Mouse (Mus musculus) kidney, embryonic 16.5 days (tissue): ENCODE results near the gene Apoc1. TPM values are rescaled to one million over a fixed set of nuclear protein-coding genes. Genes with fewer than 3 reads are reported as not detected.

Experiments
- ATAC-seq: fragments of 200-750 bp; cut with Nextera tagmentation; 2 replicates; pipeline ENCODE4 v1.8.0; 2017; ENCODE audit warnings: moderate TSS enrichment; ENCODE audit not compliant: low FRiP score, low TSS enrichment
- H3K27ac ChIP-seq: fragments of 300-500 bp; sonication (generic); 2 replicates; pipeline ENCODE4 v1.5.1; 2014; ENCODE audit warnings: low read length
- H3K27me3 ChIP-seq: fragments of 300-500 bp; sonication (generic); 2 replicates; pipeline ENCODE4 v1.6.1; 2014; ENCODE audit warnings: low read length, control low read depth, mixed read lengths; ENCODE audit not compliant: insufficient read depth
- H3K36me3 ChIP-seq: fragments of 300-500 bp; sonication (generic); 2 replicates; pipeline ENCODE4 v1.6.1; 2014; ENCODE audit warnings: low read length, control low read depth, mixed read lengths; ENCODE audit not compliant: insufficient read depth
- H3K4me1 ChIP-seq: fragments of 300-500 bp; sonication (generic); 2 replicates; pipeline ENCODE4 v1.6.1; 2014; ENCODE audit warnings: low read length, control low read depth, mixed read lengths; ENCODE audit not compliant: insufficient read depth
- H3K4me2 ChIP-seq: fragments of 300-500 bp; sonication (generic); replicated peaks from 2 replicates; pipeline ENCODE4 v1.6.1; 2014; ENCODE audit warnings: low read depth, low read length
- H3K4me3 ChIP-seq: fragments of 300-500 bp; sonication (generic); 2 replicates; pipeline ENCODE4 v1.5.1; 2014; ENCODE audit warnings: mild to moderate bottlenecking, low read length
- H3K9ac ChIP-seq: fragments of 300-500 bp; sonication (generic); replicated peaks from 2 replicates; pipeline ENCODE4 v1.6.1; 2014; ENCODE audit warnings: low read length
- H3K9me3 ChIP-seq: fragments of 300-500 bp; sonication (generic); 2 replicates; pipeline ENCODE4 v1.6.1; 2016; ENCODE audit warnings: low read length, control low read depth
- WGBS: fragments of 180-500 bp; shearing (Covaris S2); extraction: QIAGEN DNeasy Blood & Tissue Kit; methylation state at CpG from one replicate; pipeline ENCODE4 v1.1.7; 2014; 5-methylcytosine and 5-hydroxymethylcytosine counted together
- polyA plus RNA-seq: library from polyadenylated mRNA; unstranded; fragments of >200 nt; fragmentation: Nextera tagmentation; extraction: Ambion mirVana; gene quantifications from 2 replicates; pipeline ENCODE4 v1.2.1, GENCODE M21; 2015

Apoc1 gene
- polyA plus RNA-seq, 1 experiment from 2014 or later = 16.1 TPM

- H3K9ac ChIP-seq = no peak overlapping the region
- peaks cover 13% of the 10 kb centered on the region for H3K4me1 ChIP-seq
- WGBS = 87% methylated on average over 4 of the region's 4 CpGs
- no peaks in the 10 kb centered on the region for H3K27me3 ChIP-seq
- no peak for ATAC-seq
- H3K4me2 ChIP-seq = no peak overlapping the region
- no peak overlapping the region for H3K27ac ChIP-seq
- peaks cover 12% of the 10 kb centered on the region for H3K9me3 ChIP-seq
- H3K36me3 ChIP-seq = peaks cover 63% of the 10 kb centered on the region
- no peak overlapping the region for H3K4me3 ChIP-seq
Observed at GRCm38 (mm10) chr7:19719200-19719599, 26.7 kb upstream of the Apoc1 start.

GRCm38 (mm10) chr7:19718297-19718952 is 26.0 kb upstream of the Apoc1 start:
- H3K9ac ChIP-seq = no peak overlapping the region
- H3K27ac ChIP-seq = no peak overlapping the region
- no peak overlapping the region for H3K4me3 ChIP-seq
- H3K9me3 ChIP-seq = peaks cover 12% of the 10 kb centered on the region
- H3K27me3 ChIP-seq = no peaks in the 10 kb centered on the region
- H3K4me2 ChIP-seq = no peak overlapping the region
- H3K36me3 ChIP-seq = peaks cover 59% of the 10 kb centered on the region
- no peak for ATAC-seq
- H3K4me1 ChIP-seq = peaks cover 20% of the 10 kb centered on the region
- WGBS = 77% methylated on average over 5 of the region's 5 CpGs

DNA sequence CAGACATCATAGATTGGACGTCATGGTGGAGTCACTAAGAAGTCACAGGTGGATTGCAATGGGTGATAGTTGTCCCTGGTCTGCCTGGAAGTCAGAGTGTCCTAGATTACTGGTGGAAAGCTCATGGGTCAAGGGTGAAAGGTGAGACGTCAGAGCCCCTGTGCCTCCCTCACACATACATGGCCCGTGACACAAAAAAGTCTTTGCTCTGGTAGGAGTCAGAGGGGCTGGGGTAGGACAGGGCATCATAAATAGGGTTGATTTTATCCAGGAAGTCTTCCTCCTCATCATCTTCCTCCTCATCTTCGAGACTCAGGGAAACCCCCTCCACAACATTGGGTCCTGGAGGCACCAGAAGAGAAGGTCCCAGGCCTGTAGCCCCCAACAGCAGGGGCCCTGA is 24.9 kb upstream of the Apoc1 start:
- WGBS = 86% methylated on average over 4 of the region's 4 CpGs
- peaks cover 12% of the 10 kb centered on the region for H3K9me3 ChIP-seq
- no peaks in the 10 kb centered on the region for H3K27me3 ChIP-seq
- H3K4me3 ChIP-seq = no peak overlapping the region
- H3K36me3 ChIP-seq = peaks cover 58% of the 10 kb centered on the region
- no peak overlapping the region for H3K9ac ChIP-seq
- peaks cover 22% of the 10 kb centered on the region for H3K4me1 ChIP-seq
- no peak overlapping the region for H3K4me2 ChIP-seq
- H3K27ac ChIP-seq = no peak overlapping the region
- ATAC-seq = no peak

GRCm38 (mm10) chr7:19716822-19717221 is 24.4 kb upstream of the Apoc1 start:
- H3K9ac ChIP-seq = 0 out of 2 replicates have a peak overlapping the region, but pooled peaks have one; percentile 52
- H3K4me1 ChIP-seq = peaks cover 22% of the 10 kb centered on the region
- WGBS = 91% methylated on average over 2 of the region's 2 CpGs
- peaks cover 58% of the 10 kb centered on the region for H3K36me3 ChIP-seq
- H3K4me3 ChIP-seq = no peak overlapping the region
- H3K27ac ChIP-seq = peak overlapping the region; percentile 83; the same call in 1 of the 2 replicates
- ATAC-seq = no peak
- H3K9me3 ChIP-seq = peaks cover 12% of the 10 kb centered on the region
- H3K27me3 ChIP-seq = no peaks in the 10 kb centered on the region
- H3K4me2 ChIP-seq = peak overlapping the region; percentile 72; the same call in 1 of the 2 replicates

DNA sequence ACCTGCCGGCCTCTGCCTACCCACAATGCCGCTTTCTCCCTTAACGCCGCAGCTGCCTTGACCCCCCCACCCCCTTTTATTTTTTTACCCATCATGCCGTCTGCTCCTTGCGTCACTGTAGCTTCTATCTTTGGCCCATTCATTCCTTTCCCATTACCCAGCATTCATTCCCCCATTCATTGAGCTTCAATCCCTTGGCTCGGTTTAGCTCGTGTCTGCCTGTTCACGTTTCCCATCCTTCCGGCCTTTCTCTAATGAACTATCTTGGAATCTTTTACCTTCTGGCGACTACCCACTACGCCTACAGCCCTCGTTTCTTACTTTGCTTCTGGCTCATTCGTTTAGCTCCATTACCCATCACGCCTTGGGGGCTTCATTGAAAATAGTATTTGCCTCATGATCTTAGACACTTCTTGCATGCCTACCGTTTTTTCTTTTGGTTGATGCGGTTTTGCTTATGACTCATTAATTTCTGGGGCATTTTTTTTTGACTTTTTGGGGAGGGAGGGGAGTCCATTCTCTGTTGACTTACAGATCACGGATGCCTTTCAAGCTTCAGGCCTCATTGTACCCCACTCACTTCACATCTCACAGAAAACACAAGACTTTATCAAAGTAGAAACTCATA is 23.7 kb upstream of the Apoc1 start:
- Histone ChIP-seq H3K27ac (peak overlapping the region; percentile 83), H3K27me3 (no peaks in the 10 kb centered on the region), H3K4me2 (peak overlapping the region; percentile 72), H3K36me3 (peaks cover 58% of the 10 kb centered on the region), H3K4me1 (peaks cover 22% of the 10 kb centered on the region), H3K9ac (peak overlapping the region; percentile 52), H3K4me3 (peak overlapping the region; percentile 81), H3K9me3 (peaks cover 7% of the 10 kb centered on the region)
- 6% methylated on average over 18 of the region's 18 CpGs for WGBS
- ATAC-seq = no peak

GRCm38 (mm10) chr7:19715239-19716054 is 23.0 kb upstream of the Apoc1 start, which contains the start of gene Tomm40:
Tomm40 (minus strand) TSS chr7:19715438.
- Histone ChIP-seq H3K9me3 (peaks cover under 1% of the 10 kb centered on the region), H3K36me3 (peaks cover 56% of the 10 kb centered on the region), H3K9ac (peak within 1 kb of the TSS; percentile 95), H3K4me3 (peak within 1 kb of the TSS; percentile 81), H3K4me2 (peak within 1 kb of the TSS; percentile 79), H3K27ac (peak within 1 kb of the TSS; percentile 83), H3K4me1 (peaks cover 22% of the 10 kb centered on the region), H3K27me3 (no peaks in the 10 kb centered on the region)
- peak; percentile 100 for ATAC-seq
- under 1% methylated on average over 59 of the region's 59 CpGs for WGBS

DNA sequence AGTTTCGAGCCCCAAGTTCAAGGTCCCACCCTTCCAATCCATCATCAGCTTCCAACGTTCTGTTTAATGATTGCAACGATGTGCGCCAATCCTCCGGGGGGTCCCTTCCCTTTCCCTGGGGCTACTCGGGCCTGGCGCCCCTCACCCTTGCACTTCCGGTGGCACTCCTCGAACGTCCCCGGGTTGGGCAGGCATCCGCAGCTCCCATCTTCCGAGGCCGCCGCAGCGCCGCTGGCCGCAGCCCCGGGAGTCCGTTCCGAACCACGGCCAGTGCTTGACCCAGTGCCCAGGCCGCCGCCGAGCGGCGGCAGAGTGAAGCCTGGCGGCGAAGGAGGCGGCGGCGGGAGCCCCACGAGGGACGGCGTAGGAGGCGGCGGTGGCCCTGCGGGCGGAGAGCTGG is 22.4 kb upstream of the Apoc1 start:
- Histone ChIP-seq H3K9ac (peak overlapping the region; percentile 95), H3K27me3 (no peaks in the 10 kb centered on the region), H3K4me1 (peaks cover 22% of the 10 kb centered on the region), H3K36me3 (peaks cover 55% of the 10 kb centered on the region), H3K27ac (peak overlapping the region; percentile 64), H3K4me2 (peak overlapping the region; percentile 79), H3K9me3 (no peaks in the 10 kb centered on the region), H3K4me3 (peak overlapping the region; percentile 81)
- ATAC-seq = no peak
- under 1% methylated on average over 39 of the region's 39 CpGs for WGBS

DNA sequence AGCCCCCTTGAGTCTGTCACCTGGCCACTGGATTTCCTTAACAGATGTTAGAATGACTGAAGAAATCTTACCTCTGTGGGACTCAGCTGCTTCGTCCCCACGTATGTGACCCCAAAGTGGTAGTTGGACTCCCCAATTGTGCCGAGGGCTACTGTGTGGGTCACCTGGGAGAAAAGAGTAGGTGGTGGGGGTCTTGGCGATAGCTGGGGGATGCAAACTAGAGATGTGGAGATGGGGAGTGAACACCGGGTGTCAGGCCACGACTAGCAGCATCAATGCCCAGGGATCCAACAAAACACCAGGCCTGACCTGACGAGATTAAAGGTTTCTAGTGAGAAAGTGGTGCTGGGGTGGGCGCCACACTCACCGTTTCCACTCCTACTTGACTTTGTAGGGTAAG is 21.1 kb upstream of the Apoc1 start:
- H3K27me3 ChIP-seq = no peaks in the 10 kb centered on the region
- H3K36me3 ChIP-seq = peaks cover 58% of the 10 kb centered on the region
- H3K4me3 ChIP-seq = no peak overlapping the region
- H3K4me2 ChIP-seq = no peak overlapping the region
- H3K9me3 ChIP-seq = no peaks in the 10 kb centered on the region
- WGBS = 81% methylated on average over 9 of the region's 9 CpGs
- H3K9ac ChIP-seq = no peak overlapping the region
- H3K27ac ChIP-seq = no peak overlapping the region
- peaks cover 22% of the 10 kb centered on the region for H3K4me1 ChIP-seq
- no peak for ATAC-seq

DNA sequence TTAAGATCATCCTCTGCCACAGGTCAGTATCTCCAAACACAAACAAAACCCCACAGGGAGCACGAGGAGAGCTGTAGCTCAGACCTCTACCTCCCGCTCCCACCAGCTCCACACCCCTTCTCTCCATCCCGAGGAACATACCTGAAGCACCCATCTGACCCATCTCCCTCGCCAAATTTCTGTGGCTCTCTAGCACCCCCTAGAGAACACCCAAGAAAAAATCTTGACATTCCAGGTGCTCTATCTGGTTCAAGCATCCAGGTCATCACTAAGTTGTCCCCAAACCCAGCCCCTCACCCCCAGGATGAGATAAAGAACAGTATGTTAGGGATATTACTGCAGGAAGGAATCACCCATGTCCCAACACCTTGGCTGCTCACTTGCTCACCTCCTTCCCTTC is 20.7 kb upstream of the Apoc1 start:
- no peak for ATAC-seq
- no peak overlapping the region for H3K4me2 ChIP-seq
- H3K27me3 ChIP-seq = no peaks in the 10 kb centered on the region
- no peak overlapping the region for H3K27ac ChIP-seq
- H3K4me1 ChIP-seq = peaks cover 22% of the 10 kb centered on the region
- H3K4me3 ChIP-seq = no peak overlapping the region
- H3K36me3 ChIP-seq = peaks cover 57% of the 10 kb centered on the region
- H3K9me3 ChIP-seq = no peaks in the 10 kb centered on the region
- no peak overlapping the region for H3K9ac ChIP-seq
- 49% methylated on average over 4 of the region's 4 CpGs for WGBS
